Mouse (Mus musculus) limb, embryonic 11.5 days (tissue): ENCODE results near the gene Gm11634. TPM values are rescaled to one million over a fixed set of nuclear protein-coding genes. Genes with fewer than 3 reads are reported as not detected.

Source experiments
- ATAC-seq: fragments of 200-750 bp; cut with Nextera tagmentation; 2 replicates; pipeline ENCODE4 v1.8.0; 2017; ENCODE audit warnings: low read depth; ENCODE audit not compliant: insufficient number of reproducible peaks, low FRiP score, low TSS enrichment
- DNase-seq: peaks from one replicate; pipeline ENCODE4 v3.0.0-alpha.2; 2015; ENCODE audit warnings: low spot score
- H3K27ac ChIP-seq: fragments of 300-500 bp; sonication (generic); replicated peaks from 2 replicates; pipeline ENCODE4 v1.5.1; 2014; ENCODE audit warnings: low read depth, mild to moderate bottlenecking, low read length
- H3K27me3 ChIP-seq: fragments of 300-500 bp; sonication (generic); 2 replicates; pipeline ENCODE4 v1.6.1; 2014; ENCODE audit warnings: mild to moderate bottlenecking, low read length, mixed read lengths; ENCODE audit not compliant: control insufficient read depth, insufficient read depth
- H3K36me3 ChIP-seq: fragments of 300-500 bp; sonication (generic); 2 replicates; pipeline ENCODE4 v1.6.1; 2014; ENCODE audit warnings: mild to moderate bottlenecking, low read length, moderate library complexity, mixed read lengths; ENCODE audit not compliant: control insufficient read depth, insufficient read depth
- H3K4me1 ChIP-seq: fragments of 300-500 bp; sonication (generic); 2 replicates; pipeline ENCODE4 v1.6.1; 2014; ENCODE audit warnings: low read length, mixed read lengths; ENCODE audit not compliant: control insufficient read depth, insufficient read depth
- H3K4me2 ChIP-seq: fragments of 300-500 bp; sonication (generic); 2 replicates; pipeline ENCODE4 v1.6.1; 2014; ENCODE audit warnings: low read depth, mild to moderate bottlenecking, moderate library complexity; ENCODE audit not compliant: severe bottlenecking
- H3K4me3 ChIP-seq: fragments of 300-500 bp; sonication (generic); 2 replicates; pipeline ENCODE4 v1.5.1; 2014; ENCODE audit warnings: low read depth, low read length
- H3K9ac ChIP-seq: fragments of 300-500 bp; sonication (generic); 2 replicates; pipeline ENCODE4 v1.6.1; 2014; ENCODE audit warnings: mild to moderate bottlenecking, low read length
- H3K9me3 ChIP-seq: fragments of 300-500 bp; sonication (generic); 2 replicates; pipeline ENCODE4 v1.6.1; 2016; ENCODE audit warnings: low read length; ENCODE audit not compliant: control insufficient read depth
- WGBS: fragments of 180-500 bp; shearing (Covaris S2); extraction: QIAGEN DNeasy Blood & Tissue Kit; methylation state at CpG from one replicate; pipeline ENCODE4 v1.1.7; 2014; 5-methylcytosine and 5-hydroxymethylcytosine counted together
- polyA plus RNA-seq: library from polyadenylated mRNA; unstranded; fragments of >200 nt; fragmentation: Nextera tagmentation; extraction: Ambion mirVana; gene quantifications from 2 replicates; pipeline ENCODE4 v1.2.1, GENCODE M21; 2014

Gene Gm11634
- polyA plus RNA-seq, 1 experiment from 2014 or later, result not detected

GRCm38 (mm10) chr11:101562391-101562790 lies 36.7 kb downstream of the Gm11634 start:
- ATAC-seq, result no peak
- no peak overlapping the region for H3K27ac ChIP-seq
- H3K27me3 ChIP-seq, result no peaks in the 10 kb centered on the region
- H3K9ac ChIP-seq, result no peak overlapping the region
- no peaks in the 10 kb centered on the region for H3K4me1 ChIP-seq
- H3K9me3 ChIP-seq, result no peaks in the 10 kb centered on the region
- DNase-seq, result peak; percentile 64
- WGBS, result 53% methylated on average over 5 of the region's 5 CpGs
- H3K4me3 ChIP-seq, result no peak overlapping the region
- no peak overlapping the region for H3K4me2 ChIP-seq
- H3K36me3 ChIP-seq, result peaks cover 15% of the 10 kb centered on the region; the same call in 1 of the 2 replicates

DNA sequence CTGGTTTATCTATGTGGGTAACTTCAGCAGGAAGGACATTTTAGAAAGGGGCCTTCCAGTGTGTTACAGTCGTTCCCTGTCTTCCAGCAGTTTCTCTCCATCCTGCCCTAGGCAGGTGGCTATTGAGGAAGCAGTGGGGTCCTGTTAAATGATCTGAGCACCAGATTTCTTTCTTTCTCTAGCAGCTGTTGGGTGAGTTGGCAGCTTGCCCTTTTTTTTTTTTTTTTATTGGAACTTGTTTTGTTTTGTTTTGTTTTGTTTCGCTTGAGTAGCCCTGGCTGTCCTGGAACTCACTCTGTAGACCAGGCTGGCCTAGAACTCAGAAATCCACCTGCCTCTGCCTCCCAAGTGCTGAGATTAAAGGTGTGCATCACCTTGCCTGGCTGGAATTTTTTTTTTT lies 42.1 kb downstream of the Gm11634 start:
- H3K9ac ChIP-seq, result no peak overlapping the region
- peaks cover 3% of the 10 kb centered on the region; the same call in 1 of the 2 replicates for H3K4me1 ChIP-seq
- no peak overlapping the region for H3K27ac ChIP-seq
- ATAC-seq (no peak), DNase-seq (no peak)
- no peaks in the 10 kb centered on the region for H3K9me3 ChIP-seq
- WGBS, result 93% methylated on average over 2 of the region's 2 CpGs
- no peak overlapping the region for H3K4me3 ChIP-seq
- no peaks in the 10 kb centered on the region for H3K27me3 ChIP-seq
- H3K36me3 ChIP-seq, result peaks cover 4% of the 10 kb centered on the region; the same call in 1 of the 2 replicates
- H3K4me2 ChIP-seq, result no peak overlapping the region

- H3K36me3 ChIP-seq, result peaks cover 4% of the 10 kb centered on the region; the same call in 1 of the 2 replicates
- H3K9me3 ChIP-seq, result no peaks in the 10 kb centered on the region
- no peak for ATAC-seq
- 91% methylated on average over 7 of the region's 7 CpGs for WGBS
- peaks cover 3% of the 10 kb centered on the region; the same call in 1 of the 2 replicates for H3K4me1 ChIP-seq
- no peak overlapping the region for H3K4me2 ChIP-seq
- H3K27me3 ChIP-seq, result no peaks in the 10 kb centered on the region
- no peak overlapping the region for H3K27ac ChIP-seq
- H3K9ac ChIP-seq, result no peak overlapping the region
- no peak overlapping the region for H3K4me3 ChIP-seq
- DNase-seq, result no peak
Observed at GRCm38 (mm10) chr11:101556541-101556940, 42.5 kb downstream of the Gm11634 start.

DNA sequence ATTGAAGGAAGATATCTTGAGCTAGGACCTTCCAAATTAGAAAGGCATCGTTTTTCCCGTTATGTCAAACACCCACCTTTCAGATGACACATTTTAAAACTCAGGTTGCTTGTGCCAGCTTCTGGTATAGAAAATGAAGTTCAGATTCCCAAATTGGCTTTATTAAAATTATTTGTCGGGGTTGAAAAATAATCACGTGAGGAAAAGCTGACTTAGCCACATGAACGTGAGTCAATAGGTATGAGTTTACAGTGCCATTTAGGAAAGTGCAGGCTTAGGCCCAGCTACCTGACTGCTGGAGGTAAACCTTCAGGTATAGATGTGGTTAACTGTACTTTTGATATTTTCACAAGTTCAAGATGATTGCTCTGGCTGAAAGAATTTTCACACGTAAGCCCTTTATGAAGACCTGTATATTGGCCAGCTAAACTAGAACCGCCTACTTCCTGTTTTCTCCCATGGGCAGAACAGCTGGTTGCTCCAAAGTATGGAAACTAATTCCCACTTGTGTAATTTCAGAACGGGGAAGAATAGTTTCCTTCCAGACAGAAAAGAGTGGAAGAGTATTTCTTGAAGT lies 45.6 kb downstream of the Gm11634 start:
- Histone ChIP-seq H3K27ac (peak overlapping the region; percentile 68), H3K4me2 (peak overlapping the region; percentile 64), H3K27me3 (no peaks in the 10 kb centered on the region), H3K4me3 (peak overlapping the region; percentile 82), H3K9me3 (no peaks in the 10 kb centered on the region), H3K36me3 (peaks cover 2% of the 10 kb centered on the region; the same call in 1 of the 2 replicates), H3K4me1 (peaks cover 3% of the 10 kb centered on the region; the same call in 1 of the 2 replicates), H3K9ac (peak overlapping the region; percentile 71)
- no peak for ATAC-seq
- no peak for DNase-seq
- 21% methylated on average over 8 of the region's 8 CpGs for WGBS

- H3K27ac ChIP-seq, result peak overlapping the region; percentile 68
- peaks cover 3% of the 10 kb centered on the region; the same call in 1 of the 2 replicates for H3K4me1 ChIP-seq
- under 1% methylated on average over 37 of the region's 37 CpGs for WGBS
- DNase-seq, result peak; percentile 96
- H3K9ac ChIP-seq, result peak overlapping the region; percentile 71
- no peaks in the 10 kb centered on the region for H3K9me3 ChIP-seq
- no peaks in the 10 kb centered on the region for H3K27me3 ChIP-seq
- peak overlapping the region; percentile 64 for H3K4me2 ChIP-seq
- H3K36me3 ChIP-seq, result peaks cover 2% of the 10 kb centered on the region; the same call in 1 of the 2 replicates
- peak; percentile 97 for ATAC-seq
- H3K4me3 ChIP-seq, result peak overlapping the region; percentile 82
Observed at GRCm38 (mm10) chr11:101552476-101553300, 46.4 kb downstream of the Gm11634 start.

GRCm38 (mm10) chr11:101551751-101552475 lies 47.1 kb downstream of the Gm11634 start, which contains the start of the genes Brca1 and Nbr1:
TSS of gene Brca1 (minus strand) at chr11:101551955.
TSS of gene Nbr1 (plus strand) at chr11:101552149.
- Histone ChIP-seq H3K27ac (peak within 1 kb of the TSS; percentile 68), H3K4me2 (peak within 1 kb of the TSS; percentile 64), H3K36me3 (no peaks in the 10 kb centered on the region; the same call in 1 of the 2 replicates), H3K9me3 (no peaks in the 10 kb centered on the region), H3K9ac (peak within 1 kb of the TSS; percentile 71), H3K27me3 (no peaks in the 10 kb centered on the region), H3K4me1 (peaks cover 3% of the 10 kb centered on the region; the same call in 1 of the 2 replicates), H3K4me3 (peak within 1 kb of the TSS; percentile 82)
- ATAC-seq (peak; percentile 84), DNase-seq (peak; percentile 95)
- WGBS, result under 1% methylated on average over 43 of the region's 43 CpGs

- H3K9ac ChIP-seq, result no peak overlapping the region
- no peaks in the 10 kb centered on the region; the same call in 1 of the 2 replicates for H3K36me3 ChIP-seq
- no peak for ATAC-seq
Observed at GRCm38 (mm10) chr11:101548526-101548925, 50.5 kb downstream of the Gm11634 start.

GRCm38 (mm10) chr11:101544132-101544531 lies 54.9 kb downstream of the Gm11634 start:
- no peaks in the 10 kb centered on the region for H3K9me3 ChIP-seq
- no peaks in the 10 kb centered on the region for H3K27me3 ChIP-seq
- DNase-seq, result no peak
- no peak overlapping the region for H3K27ac ChIP-seq
- WGBS, result 70% methylated on average over 1 of the region's 1 CpGs
- H3K4me2 ChIP-seq, result no peak overlapping the region
- H3K4me3 ChIP-seq, result no peak overlapping the region
- no peaks in the 10 kb centered on the region; the same call in 1 of the 2 replicates for H3K36me3 ChIP-seq
- H3K4me1 ChIP-seq, result no peaks in the 10 kb centered on the region
- no peak for ATAC-seq
- no peak overlapping the region for H3K9ac ChIP-seq

More at GRCm38 (mm10) chr11:101548526-101548925, 50.5 kb downstream of the Gm11634 start:
- no peaks in the 10 kb centered on the region for H3K9me3 ChIP-seq
- DNase-seq, result no peak
- no peaks in the 10 kb centered on the region for H3K27me3 ChIP-seq
- no peak overlapping the region for H3K27ac ChIP-seq
- no peak overlapping the region for H3K4me2 ChIP-seq
- no peak overlapping the region for H3K4me3 ChIP-seq
- no peaks in the 10 kb centered on the region for H3K4me1 ChIP-seq
